Mouse (Mus musculus): ENCODE measurements around the gene Kcnk12. TPM values are rescaled to one million over a fixed set of nuclear protein-coding genes. Genes with fewer than 3 reads are reported as not detected.

Kcnk12 gene
- polyA plus RNA-seq, 1 experiment from 2014 or later, result 0.39 TPM

DNA sequence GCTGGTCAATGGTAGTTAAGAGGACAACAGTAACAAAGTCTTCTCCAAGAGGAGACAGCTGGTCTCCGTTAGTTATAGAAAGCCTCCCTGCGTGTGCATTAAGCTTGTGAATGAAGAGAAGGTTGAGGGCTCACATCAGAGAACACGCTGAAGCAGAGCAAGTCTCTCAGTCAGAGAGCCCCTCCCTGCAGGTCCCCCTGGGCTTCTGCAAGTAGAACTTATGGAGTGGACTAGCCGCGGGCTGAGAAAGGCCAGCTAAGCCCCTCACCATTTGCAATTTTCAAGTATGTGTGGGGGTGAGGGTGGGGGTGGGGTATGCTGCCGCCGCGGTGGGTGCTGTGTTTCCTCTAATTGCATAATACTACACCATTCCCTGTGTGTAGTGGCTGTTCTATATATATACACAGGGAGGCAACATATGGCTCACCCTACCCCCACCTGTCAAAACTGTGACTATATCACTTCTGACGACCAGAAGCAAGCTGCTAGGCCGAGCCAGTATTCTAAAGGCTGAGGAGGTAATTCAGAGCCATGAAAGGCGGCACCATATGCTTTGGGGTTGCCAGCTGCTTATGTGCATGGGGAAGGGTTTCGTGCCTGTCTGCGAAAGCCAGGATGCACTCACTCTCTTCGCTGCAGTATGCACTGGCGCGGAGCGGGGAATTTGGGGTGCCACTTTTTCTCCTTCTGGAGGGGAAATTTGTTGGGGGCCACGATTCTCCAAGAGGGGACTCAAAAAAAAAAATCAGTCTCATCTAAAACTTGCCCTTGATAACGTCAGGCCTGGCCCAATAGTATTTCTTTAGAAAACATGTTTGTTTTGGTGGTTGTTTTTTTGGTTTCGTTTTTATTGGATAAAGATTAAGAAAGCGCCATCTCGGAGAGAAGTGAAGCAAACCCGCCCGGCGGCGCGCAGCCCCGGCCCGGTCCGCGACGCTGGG, 52.5 kb downstream of the Kcnk12 start:
- Histone ChIP-seq H3K36me3 (ENCODE audit: control insufficient read depth, insufficient read depth, low read length) (no peaks in the 10 kb centered on the region), H3K4me1 (replicated peaks; ENCODE audit: control insufficient read depth, insufficient read depth, low read length) (peaks cover 2% of the 10 kb centered on the region; the same call in 1 of the 2 replicates), H3K27me3 (ENCODE audit: control insufficient read depth, insufficient read depth, low read length) (peaks cover 23% of the 10 kb centered on the region), H3K4me2 (replicated peaks; ENCODE audit: low read depth, low read length) (peak overlapping the region; percentile 96), H3K27ac (ENCODE audit: low read depth, low read length) (no peak overlapping the region), H3K9me3 (ENCODE audit: control insufficient read depth, low read length) (no peaks in the 10 kb centered on the region), H3K9ac (ENCODE audit: low read depth, low read length) (peak overlapping the region; percentile 52), H3K4me3 (ENCODE audit: low read depth, low read length) (peak overlapping the region; percentile 49)
- peak; percentile 54 for DNase-seq (ENCODE audit: low spot score)
- peak; percentile 58 for ATAC-seq (ENCODE audit: low FRiP score)
- 13% methylated on average over 32 of the region's 32 CpGs for WGBS

DNA sequence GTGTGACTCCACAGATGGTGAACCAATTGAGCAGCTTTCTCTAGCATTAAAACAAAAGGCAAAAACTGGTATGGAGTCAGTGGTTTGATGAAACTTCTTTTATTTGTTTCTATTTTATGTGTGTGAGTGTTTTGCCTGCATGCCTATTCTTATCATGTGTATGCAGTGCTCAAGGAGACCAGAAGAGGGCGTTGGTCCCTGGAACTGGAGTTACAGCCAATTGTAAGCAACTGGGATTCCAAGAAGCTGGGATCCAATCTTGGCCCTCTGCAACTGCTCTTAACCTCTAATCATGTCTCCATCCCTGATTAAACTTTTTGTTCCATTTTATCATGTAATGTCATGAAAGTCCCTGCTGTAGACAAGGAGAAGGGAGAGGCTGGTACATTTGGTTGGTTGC, 58.0 kb downstream of the Kcnk12 start:
- DNase-seq (ENCODE audit: low spot score) (no peak), ATAC-seq (ENCODE audit: low FRiP score) (no peak)
- 60% methylated on average over 1 of the region's 1 CpGs for WGBS
- Histone ChIP-seq H3K36me3 (ENCODE audit: control insufficient read depth, insufficient read depth, low read length) (no peaks in the 10 kb centered on the region), H3K4me1 (replicated peaks; ENCODE audit: control insufficient read depth, insufficient read depth, low read length) (no peaks in the 10 kb centered on the region), H3K9ac (ENCODE audit: low read depth, low read length) (no peak overlapping the region), H3K4me2 (replicated peaks; ENCODE audit: low read depth, low read length) (no peak overlapping the region), H3K4me3 (ENCODE audit: low read depth, low read length) (no peak overlapping the region), H3K27ac (ENCODE audit: low read depth, low read length) (no peak overlapping the region), H3K27me3 (ENCODE audit: control insufficient read depth, insufficient read depth, low read length) (peaks cover 3% of the 10 kb centered on the region; the same call in 1 of the 2 replicates), H3K9me3 (ENCODE audit: control insufficient read depth, low read length) (no peaks in the 10 kb centered on the region)

DNA sequence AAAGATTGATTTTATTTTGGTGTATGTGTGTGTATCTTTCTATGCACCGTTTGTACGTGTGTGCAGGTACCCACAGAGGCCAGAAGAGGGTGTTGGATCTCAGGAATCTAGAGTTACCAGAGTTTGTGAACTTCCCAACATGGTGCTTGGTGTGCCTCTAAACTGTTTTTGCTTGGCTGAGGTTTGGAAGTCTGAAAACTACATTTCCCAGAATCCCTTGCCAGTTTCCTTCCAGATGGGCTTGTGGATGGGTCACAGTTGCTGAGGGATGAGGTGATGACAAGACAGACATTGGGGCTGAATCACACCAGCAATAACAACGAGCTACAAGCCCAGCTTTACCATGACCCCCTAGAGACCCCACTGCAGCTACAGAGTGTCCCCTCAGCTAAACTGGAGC, 60.6 kb downstream of the Kcnk12 start:
- 0 out of 2 replicates have a peak, but pooled peaks have one; percentile 27 for ATAC-seq (ENCODE audit: low FRiP score)
- H3K36me3 ChIP-seq (ENCODE audit: control insufficient read depth, insufficient read depth, low read length), result no peaks in the 10 kb centered on the region
- H3K4me1 ChIP-seq (replicated peaks; ENCODE audit: control insufficient read depth, insufficient read depth, low read length), result no peaks in the 10 kb centered on the region
- H3K9me3 ChIP-seq (ENCODE audit: control insufficient read depth, low read length), result no peaks in the 10 kb centered on the region
- no peak for DNase-seq (ENCODE audit: low spot score)
- 80% methylated on average over 3 of the region's 3 CpGs for WGBS
- no peaks in the 10 kb centered on the region for H3K27me3 ChIP-seq (ENCODE audit: control insufficient read depth, insufficient read depth, low read length)
- H3K9ac ChIP-seq (ENCODE audit: low read depth, low read length), result no peak overlapping the region
- no peak overlapping the region for H3K4me3 ChIP-seq (ENCODE audit: low read depth, low read length)
- H3K27ac ChIP-seq (ENCODE audit: low read depth, low read length), result no peak overlapping the region
- no peak overlapping the region for H3K4me2 ChIP-seq (replicated peaks; ENCODE audit: low read depth, low read length)

DNA sequence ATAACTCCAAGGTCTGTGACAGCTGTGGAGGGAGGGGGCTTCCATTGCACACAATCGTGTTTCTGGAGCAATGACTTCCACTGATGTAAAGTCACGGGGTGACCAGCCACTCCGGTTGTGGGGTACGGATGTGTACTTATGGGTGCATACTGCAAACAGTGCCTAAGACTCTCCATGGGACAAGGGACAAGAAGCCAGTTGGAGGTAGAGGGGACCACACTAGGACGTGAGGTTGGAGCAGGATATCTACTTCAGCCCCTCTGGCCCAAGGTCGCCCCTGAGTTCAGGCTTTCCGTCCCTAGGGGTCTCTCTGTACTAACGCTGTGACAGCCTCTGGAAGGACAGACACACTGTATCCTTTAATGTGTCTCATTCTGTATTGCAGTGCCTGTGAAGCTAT, 63.3 kb downstream of the Kcnk12 start:
- Histone ChIP-seq H3K27ac (ENCODE audit: low read depth, low read length) (no peak overlapping the region), H3K4me2 (replicated peaks; ENCODE audit: low read depth, low read length) (no peak overlapping the region), H3K4me1 (replicated peaks; ENCODE audit: control insufficient read depth, insufficient read depth, low read length) (no peaks in the 10 kb centered on the region), H3K9ac (ENCODE audit: low read depth, low read length) (no peak overlapping the region), H3K4me3 (ENCODE audit: low read depth, low read length) (no peak overlapping the region), H3K36me3 (ENCODE audit: control insufficient read depth, insufficient read depth, low read length) (no peaks in the 10 kb centered on the region), H3K9me3 (ENCODE audit: control insufficient read depth, low read length) (no peaks in the 10 kb centered on the region), H3K27me3 (ENCODE audit: control insufficient read depth, insufficient read depth, low read length) (no peaks in the 10 kb centered on the region)
- no peak for ATAC-seq (ENCODE audit: low FRiP score)
- WGBS, result 90% methylated on average over 8 of the region's 8 CpGs
- no peak for DNase-seq (ENCODE audit: low spot score)

DNA sequence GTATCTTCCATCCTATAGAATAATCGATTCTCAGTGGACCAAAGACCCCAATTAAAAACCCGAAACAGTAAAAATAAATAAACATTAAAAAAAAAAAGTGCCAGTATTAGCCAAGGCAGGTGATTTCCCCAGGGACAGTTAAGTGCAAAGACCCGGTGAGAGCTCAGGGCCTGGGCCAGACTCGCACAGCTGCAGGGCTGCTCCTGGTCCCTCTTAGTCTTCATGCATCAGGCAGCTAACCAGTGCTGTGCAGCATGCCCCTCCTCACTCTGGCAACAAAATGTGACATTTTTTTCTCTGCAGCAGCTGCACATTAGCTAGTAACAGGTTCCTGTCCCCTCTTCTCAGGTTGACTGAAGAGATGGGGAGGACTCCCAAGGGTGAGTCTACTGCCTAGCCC, 65.8 kb downstream of the Kcnk12 start:
- H3K27ac ChIP-seq (ENCODE audit: low read depth, low read length), result no peak overlapping the region
- H3K4me3 ChIP-seq (ENCODE audit: low read depth, low read length), result no peak overlapping the region
- no peaks in the 10 kb centered on the region for H3K9me3 ChIP-seq (ENCODE audit: control insufficient read depth, low read length)
- H3K4me1 ChIP-seq (replicated peaks; ENCODE audit: control insufficient read depth, insufficient read depth, low read length), result no peaks in the 10 kb centered on the region
- WGBS, result 84% methylated on average over 4 of the region's 4 CpGs
- H3K27me3 ChIP-seq (ENCODE audit: control insufficient read depth, insufficient read depth, low read length), result no peaks in the 10 kb centered on the region
- no peak overlapping the region for H3K9ac ChIP-seq (ENCODE audit: low read depth, low read length)
- DNase-seq (ENCODE audit: low spot score) (no peak), ATAC-seq (ENCODE audit: low FRiP score) (no peak)
- H3K36me3 ChIP-seq (ENCODE audit: control insufficient read depth, insufficient read depth, low read length), result no peaks in the 10 kb centered on the region
- H3K4me2 ChIP-seq (replicated peaks; ENCODE audit: low read depth, low read length), result no peak overlapping the region

DNA sequence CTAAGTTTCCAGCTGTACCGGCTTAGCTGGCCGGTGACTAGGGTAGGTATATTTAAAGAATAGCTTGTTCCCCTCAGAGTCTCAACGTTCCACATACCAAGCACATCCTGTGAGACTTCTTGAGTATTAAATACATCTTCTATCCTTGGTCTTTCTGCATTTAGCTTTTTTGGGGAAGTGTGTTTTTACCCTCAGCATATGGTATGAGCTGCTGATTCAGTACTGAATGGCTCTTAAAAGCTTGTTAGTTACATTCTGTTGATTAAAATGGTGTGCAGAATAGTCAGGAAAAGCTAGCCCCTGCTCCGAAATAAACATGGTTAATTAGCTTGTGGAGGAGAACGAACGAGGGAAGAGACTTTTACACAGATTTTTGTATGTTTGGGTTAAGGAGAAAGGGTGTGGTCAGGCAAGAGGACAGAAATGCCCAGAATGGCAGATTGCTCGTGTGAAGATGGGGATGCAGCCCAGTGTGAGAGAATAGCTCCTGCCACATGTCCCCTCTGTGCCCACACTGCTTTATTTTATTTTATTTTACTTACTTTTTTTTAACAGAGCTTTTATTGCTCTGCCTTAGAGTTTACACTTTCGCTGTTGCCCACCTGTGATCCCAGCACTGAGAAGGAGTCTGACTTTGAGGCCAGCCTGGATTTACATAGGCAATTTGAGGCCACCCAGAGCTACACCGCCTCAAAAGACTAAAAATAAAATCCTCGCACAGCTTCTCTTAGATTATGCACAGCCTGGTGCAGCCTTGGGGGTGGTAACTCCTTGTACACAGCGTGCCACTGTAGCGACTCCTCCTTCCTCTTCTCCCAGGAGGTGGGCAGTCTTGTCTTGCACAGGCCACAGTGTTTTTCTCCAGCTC, 71.1 kb downstream of the Kcnk12 start:
- 96% methylated on average over 12 of the region's 12 CpGs for WGBS
- ATAC-seq (ENCODE audit: low FRiP score) (no peak), DNase-seq (ENCODE audit: low spot score) (no peak)
- Histone ChIP-seq H3K27me3 (ENCODE audit: control insufficient read depth, insufficient read depth, low read length) (no peaks in the 10 kb centered on the region), H3K4me2 (replicated peaks; ENCODE audit: low read depth, low read length) (no peak overlapping the region), H3K4me1 (replicated peaks; ENCODE audit: control insufficient read depth, insufficient read depth, low read length) (no peaks in the 10 kb centered on the region), H3K9me3 (ENCODE audit: control insufficient read depth, low read length) (no peaks in the 10 kb centered on the region), H3K9ac (ENCODE audit: low read depth, low read length) (no peak overlapping the region), H3K27ac (ENCODE audit: low read depth, low read length) (no peak overlapping the region), H3K4me3 (ENCODE audit: low read depth, low read length) (no peak overlapping the region), H3K36me3 (ENCODE audit: control insufficient read depth, insufficient read depth, low read length) (peaks cover 7% of the 10 kb centered on the region; the same call in 1 of the 2 replicates)

DNA sequence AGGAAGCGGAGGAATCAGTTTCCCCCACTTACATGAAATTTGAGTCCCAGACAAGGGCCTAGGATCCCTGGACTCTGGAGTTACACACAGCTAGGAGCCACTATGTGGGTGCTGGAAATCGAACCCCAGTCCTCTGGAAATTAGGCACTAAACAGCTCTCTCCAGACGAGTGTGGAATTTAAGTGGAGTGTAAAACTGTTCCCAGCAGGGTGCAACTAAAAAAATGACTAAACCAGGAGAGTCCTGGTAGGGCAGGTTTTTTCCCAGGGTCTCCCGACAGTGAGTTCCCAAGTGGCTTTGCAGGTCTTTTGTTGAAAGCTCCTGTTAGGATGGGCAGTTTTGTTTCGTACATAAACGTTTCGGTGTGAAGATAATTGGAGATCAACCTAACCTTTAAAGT, 73.1 kb downstream of the Kcnk12 start:
- ATAC-seq (ENCODE audit: low FRiP score), result no peak
- DNase-seq (ENCODE audit: low spot score), result no peak
- Histone ChIP-seq H3K36me3 (ENCODE audit: control insufficient read depth, insufficient read depth, low read length) (peaks cover 7% of the 10 kb centered on the region; the same call in 1 of the 2 replicates), H3K4me1 (replicated peaks; ENCODE audit: control insufficient read depth, insufficient read depth, low read length) (no peaks in the 10 kb centered on the region), H3K4me2 (replicated peaks; ENCODE audit: low read depth, low read length) (no peak overlapping the region), H3K27ac (ENCODE audit: low read depth, low read length) (no peak overlapping the region), H3K27me3 (ENCODE audit: control insufficient read depth, insufficient read depth, low read length) (no peaks in the 10 kb centered on the region), H3K4me3 (ENCODE audit: low read depth, low read length) (no peak overlapping the region), H3K9ac (ENCODE audit: low read depth, low read length) (no peak overlapping the region), H3K9me3 (ENCODE audit: control insufficient read depth, low read length) (no peaks in the 10 kb centered on the region)
- 87% methylated on average over 7 of the region's 7 CpGs for WGBS

DNA sequence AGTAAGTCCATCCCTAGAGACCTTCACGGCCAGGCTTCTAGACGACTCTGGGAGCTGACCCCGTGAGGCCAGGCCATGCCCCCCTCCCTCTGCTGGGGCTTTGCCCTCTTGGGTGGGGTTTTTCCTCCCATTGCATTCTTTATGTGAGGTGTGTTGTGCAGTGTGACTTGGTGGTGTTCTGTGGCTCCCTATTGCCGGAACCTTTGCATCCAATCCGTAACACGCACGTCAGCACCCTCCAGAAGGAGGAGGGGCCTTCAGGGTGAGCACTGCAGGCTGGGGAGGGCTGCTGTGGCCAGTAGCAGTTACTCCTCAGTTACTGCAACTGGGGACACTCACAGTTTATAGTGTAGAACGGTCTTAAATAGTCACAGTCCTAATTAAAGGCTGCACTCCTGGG, 97.7 kb downstream of the Kcnk12 start:
- Histone ChIP-seq H3K27ac (ENCODE audit: low read depth, low read length) (no peak overlapping the region), H3K36me3 (ENCODE audit: control insufficient read depth, insufficient read depth, low read length) (0 out of 2 replicates have a peak, but pooled peaks cover 3% of the 10 kb centered on the region), H3K27me3 (ENCODE audit: control insufficient read depth, insufficient read depth, low read length) (no peaks in the 10 kb centered on the region), H3K9ac (ENCODE audit: low read depth, low read length) (no peak overlapping the region), H3K9me3 (ENCODE audit: control insufficient read depth, low read length) (no peaks in the 10 kb centered on the region), H3K4me1 (replicated peaks; ENCODE audit: control insufficient read depth, insufficient read depth, low read length) (no peaks in the 10 kb centered on the region), H3K4me2 (replicated peaks; ENCODE audit: low read depth, low read length) (no peak overlapping the region), H3K4me3 (ENCODE audit: low read depth, low read length) (no peak overlapping the region)
- no peak for ATAC-seq (ENCODE audit: low FRiP score)
- DNase-seq (ENCODE audit: low spot score), result no peak
- 88% methylated on average over 8 of the region's 8 CpGs for WGBS

Data from hindbrain, embryonic 11.5 days (tissue).